Mouse (Mus musculus) kidney, adult 2 months (tissue): Measurements from ENCODE around the gene Hmgcs2. TPM values are rescaled to one million over a fixed set of nuclear protein-coding genes. Genes with fewer than 3 reads are reported as not detected.

Experiments used
- DNase-seq: peaks from one replicate; pipeline ENCODE4 v3.0.0; 2021
- H3K27ac ChIP-seq: fragments of 200-500 bp; 2 replicates; pipeline ENCODE4 v1.5.1; 2012; ENCODE audit warnings: low read depth, low read length, control low read depth, inconsistent platforms; ENCODE audit not compliant: insufficient read depth
- H3K27me3 ChIP-seq: fragments of 200-500 bp; replicated peaks from 2 replicates; pipeline ENCODE4 v1.6.1; 2012; ENCODE audit warnings: mild to moderate bottlenecking, moderate library complexity, low read length, inconsistent platforms; ENCODE audit not compliant: control insufficient read depth, insufficient read depth
- H3K36me3 ChIP-seq: fragments of 200-500 bp; 2 replicates; pipeline ENCODE4 v1.6.1; 2012; ENCODE audit warnings: mild to moderate bottlenecking, moderate library complexity, low read length, inconsistent platforms; ENCODE audit not compliant: control insufficient read depth, insufficient read depth
- H3K4me1 ChIP-seq: fragments of 200-500 bp; 2 replicates; pipeline ENCODE4 v1.6.1; 2011; ENCODE audit warnings: low read length; ENCODE audit not compliant: control insufficient read depth, insufficient read depth
- H3K4me3 ChIP-seq: fragments of 200-500 bp; 2 replicates; pipeline ENCODE4 v1.5.1; 2011; ENCODE audit warnings: mild to moderate bottlenecking, low read depth, low read length, control low read depth; ENCODE audit not compliant: insufficient read depth
- CTCF ChIP-seq: fragments of 200-500 bp; conservative IDR thresholded peaks from 2 replicates; pipeline ENCODE4 v1.5.1; 2011; ENCODE audit warnings: low read depth, mild to moderate bottlenecking, control low read depth, low read length, moderate library complexity, mixed read lengths; ENCODE audit not compliant: insufficient read depth, insufficient read length
- POLR2A ChIP-seq: fragments of 200-500 bp; IDR thresholded peaks from one replicate; pipeline ENCODE4 v1.6.1; 2011; ENCODE audit warnings: low read depth, low read length, control low read depth
- WGBS: fragments of 180-500 bp; shearing (Covaris S2); methylation state at CpG from one replicate; pipeline ENCODE4 v1.1.7; 2018; 5-methylcytosine and 5-hydroxymethylcytosine counted together
- polyA plus RNA-seq: library from polyadenylated mRNA; depleted of rRNA; stranded (reverse); fragments of >200 nt; gene quantifications from 2 replicates; pipeline ENCODE4 v1.2.3, GENCODE M21; 2012

Gene Hmgcs2
- polyA plus RNA-seq, 1 experiment = 39.0 TPM

- TF ChIP-seq POLR2A = no peak
- no peak for TF ChIP-seq CTCF
- H3K4me1 ChIP-seq = peaks cover 11% of the 10 kb centered on the region; the same call in 1 of the 2 replicates
- no peak overlapping the region for H3K4me3 ChIP-seq
- H3K27ac ChIP-seq = no peak overlapping the region
- WGBS = 67% methylated on average over 4 of the region's 4 CpGs
- no peaks in the 10 kb centered on the region for H3K36me3 ChIP-seq
- no peaks in the 10 kb centered on the region for H3K27me3 ChIP-seq
- no peak for DNase-seq
Measured at GRCm38 (mm10) chr3:98279682-98280081, 553 bp upstream of the Hmgcs2 start.

DNA sequence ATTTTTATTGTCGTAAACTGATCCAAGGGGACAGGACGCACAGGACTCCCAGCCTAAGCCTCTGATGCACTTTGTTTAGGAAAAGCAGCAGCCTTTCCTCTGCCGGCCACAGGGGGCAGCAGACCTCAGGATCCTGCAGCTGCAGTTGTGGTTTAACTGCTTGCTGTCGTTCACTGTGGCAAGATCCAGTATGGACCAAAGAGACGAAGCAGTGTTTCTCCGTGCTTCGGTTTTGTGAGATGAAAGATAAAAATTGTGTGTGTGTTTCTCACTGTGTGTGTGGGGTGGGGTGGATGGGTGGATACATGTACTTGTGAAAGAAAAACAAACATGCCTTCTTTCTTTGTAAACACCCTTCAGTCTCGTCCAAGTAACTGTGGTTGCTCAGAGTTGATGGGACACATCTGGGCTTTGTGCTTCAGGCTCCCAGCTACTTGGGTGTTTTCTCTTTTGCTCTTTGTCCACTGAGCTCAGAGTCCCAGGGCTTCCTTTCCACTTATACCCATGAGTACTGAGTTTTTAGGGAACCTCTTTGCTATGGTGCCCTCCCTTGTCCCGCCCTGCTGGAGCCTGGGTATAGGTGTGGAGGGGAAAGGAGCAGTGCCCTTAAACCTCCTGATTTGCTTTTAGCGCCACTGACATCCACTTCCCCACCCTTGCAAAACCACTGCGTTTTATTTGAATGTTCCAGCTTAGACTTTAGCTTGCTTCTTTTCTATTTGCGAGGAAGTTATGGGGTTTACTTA lies 871 bp downstream of the Hmgcs2 start:
- WGBS = 31% methylated on average over 12 of the region's 12 CpGs
- peaks cover 11% of the 10 kb centered on the region; the same call in 1 of the 2 replicates for H3K4me1 ChIP-seq
- no peaks in the 10 kb centered on the region for H3K36me3 ChIP-seq
- H3K4me3 ChIP-seq = no peak overlapping the region
- TF ChIP-seq POLR2A (no peak), CTCF (peak; percentile 90)
- peak; percentile 73 for DNase-seq
- H3K27me3 ChIP-seq = no peaks in the 10 kb centered on the region
- no peak overlapping the region for H3K27ac ChIP-seq

DNA sequence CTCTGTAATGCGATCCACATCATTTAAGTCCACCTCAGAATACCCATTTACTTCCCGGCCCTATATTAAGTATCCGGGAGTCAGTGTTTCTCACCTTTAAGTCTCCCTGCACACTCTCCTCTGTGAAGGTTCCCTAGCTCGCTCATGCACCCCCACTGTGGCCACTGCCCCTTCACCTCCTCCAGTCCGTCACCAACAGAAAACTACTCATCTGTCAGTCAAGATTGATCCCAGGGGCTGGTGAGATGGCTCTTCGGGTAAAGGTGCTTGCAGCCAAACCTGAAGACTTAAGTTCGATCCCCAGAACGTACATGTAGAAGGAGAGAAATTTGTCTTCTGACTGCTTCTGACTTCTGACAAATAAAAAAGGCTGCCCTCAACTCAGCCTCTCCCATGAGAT lies 2.2 kb downstream of the Hmgcs2 start:
- Histone ChIP-seq H3K4me3 (no peak overlapping the region), H3K27me3 (no peaks in the 10 kb centered on the region), H3K27ac (no peak overlapping the region), H3K36me3 (no peaks in the 10 kb centered on the region), H3K4me1 (peaks cover 11% of the 10 kb centered on the region; the same call in 1 of the 2 replicates)
- DNase-seq = no peak
- WGBS = 92% methylated on average over 8 of the region's 8 CpGs
- TF ChIP-seq CTCF (no peak), POLR2A (no peak)

DNA sequence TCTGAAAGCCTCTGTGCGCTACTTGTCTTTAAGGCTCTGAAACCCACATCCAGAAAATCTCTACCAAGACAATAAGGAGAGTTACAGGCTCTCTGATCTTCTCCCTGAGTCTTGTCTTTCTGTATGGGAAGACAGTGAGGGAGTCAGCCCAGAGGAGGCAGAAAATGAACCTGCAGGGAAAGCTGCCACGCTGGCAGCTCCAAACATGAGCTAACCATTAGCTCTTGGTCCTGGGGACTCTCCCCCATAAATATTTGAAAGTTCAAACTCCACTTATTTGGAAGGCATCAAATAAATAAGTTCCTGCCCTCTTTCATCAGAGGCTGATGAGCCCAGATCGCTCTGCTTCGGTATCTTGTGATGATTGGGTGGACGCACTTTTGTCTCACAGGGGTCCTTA lies 3.0 kb downstream of the Hmgcs2 start:
- H3K4me1 ChIP-seq = peaks cover 5% of the 10 kb centered on the region; the same call in 1 of the 2 replicates
- WGBS = 78% methylated on average over 5 of the region's 5 CpGs
- H3K4me3 ChIP-seq = no peak overlapping the region
- H3K27me3 ChIP-seq = no peaks in the 10 kb centered on the region
- H3K36me3 ChIP-seq = no peaks in the 10 kb centered on the region
- peak; percentile 32 for DNase-seq
- H3K27ac ChIP-seq = no peak overlapping the region
- TF ChIP-seq CTCF = no peak
- no peak for TF ChIP-seq POLR2A

- no peak overlapping the region for H3K27ac ChIP-seq
- no peak for DNase-seq
- WGBS = 94% methylated on average over 9 of the region's 9 CpGs
- no peak for TF ChIP-seq CTCF
- no peak for TF ChIP-seq POLR2A
- H3K4me1 ChIP-seq = no peaks in the 10 kb centered on the region
- no peak overlapping the region for H3K4me3 ChIP-seq
- H3K36me3 ChIP-seq = no peaks in the 10 kb centered on the region
- no peaks in the 10 kb centered on the region for H3K27me3 ChIP-seq
Measured at GRCm38 (mm10) chr3:98291044-98291443, 10.8 kb downstream of the Hmgcs2 start.

GRCm38 (mm10) chr3:98295965-98296364 lies 15.7 kb downstream of the Hmgcs2 start:
- 76% methylated on average over 10 of the region's 10 CpGs for WGBS
- DNase-seq = no peak
- H3K4me3 ChIP-seq = no peak overlapping the region
- H3K36me3 ChIP-seq = no peaks in the 10 kb centered on the region
- H3K27ac ChIP-seq = no peak overlapping the region
- no peaks in the 10 kb centered on the region for H3K27me3 ChIP-seq
- TF ChIP-seq POLR2A (no peak), CTCF (no peak)
- H3K4me1 ChIP-seq = no peaks in the 10 kb centered on the region

DNA sequence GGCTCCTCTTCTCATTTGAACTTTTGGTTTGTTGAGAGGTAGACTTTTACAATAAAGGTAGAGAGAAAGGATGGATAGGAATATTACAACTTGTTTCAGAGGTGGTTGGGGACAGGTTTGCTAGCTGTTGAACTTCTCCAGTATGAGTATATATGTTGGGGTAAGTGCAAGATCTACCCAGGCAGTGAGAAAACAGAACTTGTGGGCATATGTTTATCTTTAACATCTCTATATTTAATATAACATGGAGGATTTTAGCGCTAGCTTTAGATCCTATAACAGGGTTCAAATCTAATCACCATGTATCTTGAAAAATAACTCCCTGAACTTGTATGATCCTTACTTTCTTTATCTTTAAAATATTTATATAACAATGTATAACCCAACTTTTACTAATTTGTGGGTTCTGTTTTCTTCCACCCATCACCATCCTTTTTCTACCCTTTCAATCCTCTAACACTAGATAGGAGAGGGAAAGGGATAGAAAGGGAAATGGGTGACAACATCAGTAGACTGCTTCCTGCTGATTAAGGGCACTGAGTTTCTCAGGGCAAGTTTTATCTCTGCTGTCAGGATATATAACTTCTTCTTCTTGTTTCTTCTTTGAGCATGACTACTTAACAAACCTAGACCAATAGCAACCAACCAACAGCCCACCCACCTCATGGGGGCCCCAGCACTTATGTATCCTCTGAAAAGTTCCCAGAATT lies 19.3 kb downstream of the Hmgcs2 start:
- TF ChIP-seq CTCF (no peak), POLR2A (no peak)
- Histone ChIP-seq H3K27ac (no peak overlapping the region), H3K36me3 (no peaks in the 10 kb centered on the region), H3K4me3 (no peak overlapping the region), H3K4me1 (no peaks in the 10 kb centered on the region), H3K27me3 (no peaks in the 10 kb centered on the region)
- WGBS = 95% methylated on average over 1 of the region's 1 CpGs
- no peak for DNase-seq
